Mouse (Mus musculus): ENCODE data around the gene Gm10271. TPM values are rescaled to one million over a fixed set of nuclear protein-coding genes. Genes with fewer than 3 reads are reported as not detected.

Gm10271 gene
- polyA plus RNA-seq, 1 experiment from 2014 or later, result not detected

DNA sequence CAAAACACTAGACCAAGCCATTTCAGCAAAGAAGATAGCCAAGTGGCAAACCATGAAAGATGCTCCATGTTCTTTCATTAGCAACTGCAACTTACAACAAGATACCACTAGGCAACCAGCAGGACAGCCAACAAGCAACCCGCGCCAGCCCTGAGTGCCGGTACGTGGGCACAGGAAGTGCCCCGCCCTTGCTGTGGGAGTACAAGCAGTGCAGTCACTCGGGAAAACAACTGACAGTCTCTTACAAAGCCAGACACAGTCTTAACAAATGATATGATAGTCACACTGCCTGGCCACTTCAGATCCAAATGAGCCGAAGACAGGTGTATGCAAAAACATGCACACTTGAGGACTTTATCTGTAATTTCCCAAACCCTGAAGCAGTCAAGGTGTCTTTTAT lies 41.9 kb downstream of the Gm10271 start:
- Histone ChIP-seq H3K4me3 (ENCODE audit: low read length) (no peak overlapping the region), H3K36me3 (ENCODE audit: control insufficient read depth, insufficient read depth, low read length) (0 out of 2 replicates have a peak, but pooled peaks cover 3% of the 10 kb centered on the region), H3K27ac (ENCODE audit: low read length) (no peak overlapping the region; the same call in 1 of the 2 replicates), H3K9ac (ENCODE audit: low read depth, low read length) (no peak overlapping the region), H3K4me2 (ENCODE audit: low read depth, low read length) (no peak overlapping the region), H3K9me3 (ENCODE audit: control insufficient read depth, low read length) (no peaks in the 10 kb centered on the region), H3K27me3 (replicated peaks; ENCODE audit: control insufficient read depth, insufficient read depth, low read length) (no peaks in the 10 kb centered on the region), H3K4me1 (ENCODE audit: control insufficient read depth, insufficient read depth, low read length) (no peaks in the 10 kb centered on the region)
- 76% methylated on average over 7 of the region's 7 CpGs for WGBS
- ATAC-seq, result no peak

GRCm38 (mm10) chr10:116928826-116929225 lies 43.6 kb downstream of the Gm10271 start:
- 77% methylated on average over 3 of the region's 3 CpGs for WGBS
- Histone ChIP-seq H3K4me2 (ENCODE audit: low read depth, low read length) (no peak overlapping the region), H3K36me3 (ENCODE audit: control insufficient read depth, insufficient read depth, low read length) (0 out of 2 replicates have a peak, but pooled peaks cover 3% of the 10 kb centered on the region), H3K4me3 (ENCODE audit: low read length) (no peak overlapping the region), H3K4me1 (ENCODE audit: control insufficient read depth, insufficient read depth, low read length) (no peaks in the 10 kb centered on the region), H3K27me3 (replicated peaks; ENCODE audit: control insufficient read depth, insufficient read depth, low read length) (no peaks in the 10 kb centered on the region), H3K9ac (ENCODE audit: low read depth, low read length) (no peak overlapping the region), H3K27ac (ENCODE audit: low read length) (no peak overlapping the region), H3K9me3 (ENCODE audit: control insufficient read depth, low read length) (no peaks in the 10 kb centered on the region)
- ATAC-seq, result no peak

- Histone ChIP-seq H3K4me2 (ENCODE audit: low read depth, low read length) (no peak overlapping the region), H3K27ac (ENCODE audit: low read length) (no peak overlapping the region), H3K36me3 (ENCODE audit: control insufficient read depth, insufficient read depth, low read length) (0 out of 2 replicates have a peak, but pooled peaks cover 3% of the 10 kb centered on the region), H3K9ac (ENCODE audit: low read depth, low read length) (no peak overlapping the region), H3K4me1 (ENCODE audit: control insufficient read depth, insufficient read depth, low read length) (no peaks in the 10 kb centered on the region), H3K4me3 (ENCODE audit: low read length) (no peak overlapping the region), H3K9me3 (ENCODE audit: control insufficient read depth, low read length) (no peaks in the 10 kb centered on the region), H3K27me3 (replicated peaks; ENCODE audit: control insufficient read depth, insufficient read depth, low read length) (no peaks in the 10 kb centered on the region)
- ATAC-seq, result no peak
- 85% methylated on average over 11 of the region's 11 CpGs for WGBS
Observed at GRCm38 (mm10) chr10:116926428-116927113, 45.8 kb downstream of the Gm10271 start.

- Histone ChIP-seq H3K4me1 (ENCODE audit: control insufficient read depth, insufficient read depth, low read length) (no peaks in the 10 kb centered on the region), H3K4me2 (ENCODE audit: low read depth, low read length) (no peak overlapping the region), H3K36me3 (ENCODE audit: control insufficient read depth, insufficient read depth, low read length) (0 out of 2 replicates have a peak, but pooled peaks cover 3% of the 10 kb centered on the region), H3K9me3 (ENCODE audit: control insufficient read depth, low read length) (no peaks in the 10 kb centered on the region), H3K27me3 (replicated peaks; ENCODE audit: control insufficient read depth, insufficient read depth, low read length) (no peaks in the 10 kb centered on the region), H3K9ac (ENCODE audit: low read depth, low read length) (no peak overlapping the region), H3K27ac (ENCODE audit: low read length) (no peak overlapping the region), H3K4me3 (ENCODE audit: low read length) (no peak overlapping the region)
- WGBS, result 91% methylated on average over 19 of the region's 19 CpGs
- ATAC-seq, result no peak
Observed at GRCm38 (mm10) chr10:116923651-116924495, 48.5 kb downstream of the Gm10271 start.

DNA sequence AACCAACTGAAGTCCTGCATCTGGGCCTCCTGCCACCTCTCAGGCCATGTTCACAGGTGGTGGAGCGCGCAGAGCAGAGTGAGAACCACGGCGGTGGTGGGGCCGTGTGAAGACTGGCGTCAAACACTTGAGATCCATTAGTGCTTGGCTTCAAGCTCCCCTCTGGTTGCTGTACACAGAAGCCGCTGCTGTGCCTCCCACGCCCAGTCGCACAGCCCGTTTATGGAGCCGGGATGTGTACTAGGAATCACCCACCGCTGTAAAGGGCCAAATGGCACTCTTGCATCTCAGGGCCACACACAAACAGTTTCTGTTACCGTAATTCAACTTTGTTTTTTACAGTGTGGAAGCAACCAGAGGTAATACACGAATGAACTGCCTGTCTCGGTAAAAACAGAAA lies 50.2 kb downstream of the Gm10271 start:
- 86% methylated on average over 15 of the region's 15 CpGs for WGBS
- Histone ChIP-seq H3K27ac (ENCODE audit: low read length) (no peak overlapping the region), H3K4me2 (ENCODE audit: low read depth, low read length) (no peak overlapping the region), H3K4me1 (ENCODE audit: control insufficient read depth, insufficient read depth, low read length) (no peaks in the 10 kb centered on the region), H3K36me3 (ENCODE audit: control insufficient read depth, insufficient read depth, low read length) (no peaks in the 10 kb centered on the region), H3K27me3 (replicated peaks; ENCODE audit: control insufficient read depth, insufficient read depth, low read length) (no peaks in the 10 kb centered on the region), H3K4me3 (ENCODE audit: low read length) (no peak overlapping the region), H3K9me3 (ENCODE audit: control insufficient read depth, low read length) (no peaks in the 10 kb centered on the region), H3K9ac (ENCODE audit: low read depth, low read length) (no peak overlapping the region)
- ATAC-seq, result no peak

GRCm38 (mm10) chr10:116921416-116921815 lies 51.0 kb downstream of the Gm10271 start:
- H3K36me3 ChIP-seq (ENCODE audit: control insufficient read depth, insufficient read depth, low read length), result no peaks in the 10 kb centered on the region
- H3K4me2 ChIP-seq (ENCODE audit: low read depth, low read length), result no peak overlapping the region
- no peaks in the 10 kb centered on the region for H3K27me3 ChIP-seq (replicated peaks; ENCODE audit: control insufficient read depth, insufficient read depth, low read length)
- H3K4me1 ChIP-seq (ENCODE audit: control insufficient read depth, insufficient read depth, low read length), result no peaks in the 10 kb centered on the region
- ATAC-seq, result no peak
- H3K9ac ChIP-seq (ENCODE audit: low read depth, low read length), result no peak overlapping the region
- H3K27ac ChIP-seq (ENCODE audit: low read length), result no peak overlapping the region
- 90% methylated on average over 15 of the region's 15 CpGs for WGBS
- no peak overlapping the region for H3K4me3 ChIP-seq (ENCODE audit: low read length)
- H3K9me3 ChIP-seq (ENCODE audit: control insufficient read depth, low read length), result no peaks in the 10 kb centered on the region

- H3K4me1 ChIP-seq (ENCODE audit: control insufficient read depth, insufficient read depth, low read length), result no peaks in the 10 kb centered on the region
- no peak overlapping the region for H3K4me3 ChIP-seq (ENCODE audit: low read length)
- no peaks in the 10 kb centered on the region for H3K36me3 ChIP-seq (ENCODE audit: control insufficient read depth, insufficient read depth, low read length)
- WGBS, result 92% methylated on average over 8 of the region's 8 CpGs
- no peak overlapping the region for H3K9ac ChIP-seq (ENCODE audit: low read depth, low read length)
- no peak for ATAC-seq
- no peaks in the 10 kb centered on the region for H3K9me3 ChIP-seq (ENCODE audit: control insufficient read depth, low read length)
- H3K4me2 ChIP-seq (ENCODE audit: low read depth, low read length), result no peak overlapping the region
- H3K27me3 ChIP-seq (replicated peaks; ENCODE audit: control insufficient read depth, insufficient read depth, low read length), result no peaks in the 10 kb centered on the region
- H3K27ac ChIP-seq (ENCODE audit: low read length), result no peak overlapping the region
Observed at GRCm38 (mm10) chr10:116920641-116921040, 51.8 kb downstream of the Gm10271 start.

- WGBS, result 87% methylated on average over 25 of the region's 25 CpGs
- Histone ChIP-seq H3K4me1 (ENCODE audit: control insufficient read depth, insufficient read depth, low read length) (no peaks in the 10 kb centered on the region), H3K27ac (ENCODE audit: low read length) (no peak overlapping the region), H3K27me3 (replicated peaks; ENCODE audit: control insufficient read depth, insufficient read depth, low read length) (no peaks in the 10 kb centered on the region), H3K36me3 (ENCODE audit: control insufficient read depth, insufficient read depth, low read length) (peaks cover 3% of the 10 kb centered on the region; the same call in 1 of the 2 replicates), H3K4me2 (ENCODE audit: low read depth, low read length) (no peak overlapping the region), H3K9me3 (ENCODE audit: control insufficient read depth, low read length) (no peaks in the 10 kb centered on the region), H3K9ac (ENCODE audit: low read depth, low read length) (no peak overlapping the region), H3K4me3 (ENCODE audit: low read length) (no peak overlapping the region)
- no peak for ATAC-seq
Observed at GRCm38 (mm10) chr10:116919368-116920317, 52.8 kb downstream of the Gm10271 start.

GRCm38 (mm10) chr10:116916581-116916980 lies 55.8 kb downstream of the Gm10271 start:
- WGBS, result 82% methylated on average over 8 of the region's 8 CpGs
- peaks cover 3% of the 10 kb centered on the region; the same call in 1 of the 2 replicates for H3K36me3 ChIP-seq (ENCODE audit: control insufficient read depth, insufficient read depth, low read length)
- no peaks in the 10 kb centered on the region for H3K4me1 ChIP-seq (ENCODE audit: control insufficient read depth, insufficient read depth, low read length)
- H3K27ac ChIP-seq (ENCODE audit: low read length), result no peak overlapping the region
- H3K4me2 ChIP-seq (ENCODE audit: low read depth, low read length), result no peak overlapping the region
- H3K9me3 ChIP-seq (ENCODE audit: control insufficient read depth, low read length), result no peaks in the 10 kb centered on the region
- no peak overlapping the region for H3K9ac ChIP-seq (ENCODE audit: low read depth, low read length)
- no peak for ATAC-seq
- H3K4me3 ChIP-seq (ENCODE audit: low read length), result no peak overlapping the region
- no peaks in the 10 kb centered on the region for H3K27me3 ChIP-seq (replicated peaks; ENCODE audit: control insufficient read depth, insufficient read depth, low read length)

Measured in intestine, embryonic 16.5 days (tissue).